Mouse (Mus musculus) retina, postnatal 1 day (tissue): ENCODE results near the gene Olfr1179.
"Not testable (repeated sequence)": the region's sequence is repeated elsewhere in the genome, so short reads cannot be mapped to it uniquely, and the experiment has no call there.

Experiments
- DNase-seq: peaks from one replicate; pipeline ENCODE4 v3.0.0-alpha.2; 2012

The Olfr1179 gene

DNA sequence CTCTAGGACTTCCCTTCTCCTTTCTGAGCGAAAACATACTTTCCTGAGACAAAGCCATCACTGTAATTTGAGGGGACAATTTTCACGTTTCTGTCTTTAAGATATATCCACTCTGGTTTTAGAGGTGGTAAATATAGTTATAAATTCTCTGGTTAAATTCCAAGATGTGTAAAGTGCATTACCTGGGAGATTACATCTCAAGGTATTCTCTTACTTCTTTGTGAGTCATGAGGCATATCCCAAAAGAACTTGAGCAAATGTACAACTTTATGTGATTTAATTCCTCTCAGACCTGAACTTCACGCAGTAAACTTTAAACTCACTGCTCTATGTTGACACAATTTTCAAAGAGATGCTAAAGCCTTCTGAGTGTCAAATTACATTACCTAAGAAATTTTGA, at the start of gene Olfr1179:
Gene Olfr1179 (minus strand): TSS at position 101 of the 400 bp plus-strand sequence.
- DNase-seq: no peak

DNA sequence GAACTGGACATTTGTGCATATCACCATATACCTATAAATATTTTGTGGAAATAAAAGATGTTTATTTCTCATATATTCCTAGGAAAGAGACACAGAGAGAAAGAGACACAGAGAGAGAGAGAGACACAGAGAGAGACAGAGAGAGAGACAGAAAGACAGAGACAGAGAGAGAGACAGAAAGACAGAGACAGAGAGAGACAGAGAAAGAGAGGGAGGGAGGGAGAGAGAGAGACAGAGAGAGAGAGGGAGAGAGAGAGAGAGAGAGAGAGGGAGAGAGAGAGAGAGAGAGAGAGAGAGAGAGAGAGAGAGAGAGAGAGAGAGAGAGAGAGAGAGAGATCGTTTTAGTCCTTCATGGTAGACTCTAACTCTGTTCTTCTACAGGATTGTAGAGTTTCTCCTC, 48.3 kb upstream of the Olfr1179 start, which contains the start of gene Olfr1183:
Gene Olfr1183 (plus strand): TSS at position 301 of the 400 bp plus-strand sequence.
- not testable (repeated sequence) for DNase-seq

DNA sequence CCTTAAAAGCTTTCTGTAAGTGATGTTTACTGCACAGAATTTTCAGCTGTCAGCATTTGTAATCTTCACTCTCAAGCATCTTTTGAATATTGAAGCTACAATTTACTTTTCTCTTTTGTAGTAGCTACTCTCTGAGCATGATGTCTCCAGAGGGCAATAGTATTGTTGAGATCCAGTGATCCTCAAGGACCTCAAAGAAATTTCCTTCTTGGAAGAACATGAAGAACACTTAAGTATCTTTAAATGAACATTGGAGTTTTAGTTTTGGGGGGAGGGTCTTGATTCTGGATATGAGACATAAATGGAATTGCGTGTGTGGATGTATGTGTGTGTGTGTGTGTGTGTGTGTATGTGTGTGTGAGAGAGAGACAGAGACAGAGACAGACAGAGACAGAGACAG, 42.8 kb upstream of the Olfr1179 start, which contains the start of gene Gm13757:
Gene Gm13757 (minus strand): TSS at position 101 of the 400 bp plus-strand sequence.
- DNase-seq: peak; percentile 33

- no peak for DNase-seq
Observed at GRCm38 (mm10) chr2:88426071-88426470, 19.8 kb upstream of the Olfr1179 start, which contains the start of gene Olfr1181. Gene Olfr1181 (minus strand): TSS chr2:88426171.

- no peak for DNase-seq
Observed at GRCm38 (mm10) chr2:88419051-88419450, 12.8 kb upstream of the Olfr1179 start, which contains the start of gene Olfr1180. Gene Olfr1180 (minus strand): TSS chr2:88419151.

DNA sequence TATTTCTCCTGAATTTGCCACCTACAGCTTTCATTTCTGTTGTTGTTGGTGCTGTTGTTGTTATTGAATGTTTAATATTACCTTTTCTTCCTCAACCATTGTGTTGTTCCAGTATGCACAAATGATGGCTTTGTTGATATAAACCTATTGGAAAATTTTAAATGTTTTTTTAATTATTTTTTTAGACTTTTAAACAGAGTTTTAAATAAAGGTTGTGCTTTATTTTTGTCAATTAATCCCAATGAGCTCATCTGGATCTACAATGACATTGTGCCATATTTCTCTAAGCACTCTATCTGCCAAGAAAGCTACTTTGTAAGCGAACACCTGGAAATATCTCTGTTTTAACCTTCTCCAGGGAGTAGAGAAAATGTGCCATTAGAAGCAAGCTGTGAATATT, 19.5 kb downstream of the Olfr1179 start, which contains the start of gene Olfr1178:
Gene Olfr1178 (plus strand): TSS at position 301 of the 400 bp plus-strand sequence.
- no peak for DNase-seq

DNA sequence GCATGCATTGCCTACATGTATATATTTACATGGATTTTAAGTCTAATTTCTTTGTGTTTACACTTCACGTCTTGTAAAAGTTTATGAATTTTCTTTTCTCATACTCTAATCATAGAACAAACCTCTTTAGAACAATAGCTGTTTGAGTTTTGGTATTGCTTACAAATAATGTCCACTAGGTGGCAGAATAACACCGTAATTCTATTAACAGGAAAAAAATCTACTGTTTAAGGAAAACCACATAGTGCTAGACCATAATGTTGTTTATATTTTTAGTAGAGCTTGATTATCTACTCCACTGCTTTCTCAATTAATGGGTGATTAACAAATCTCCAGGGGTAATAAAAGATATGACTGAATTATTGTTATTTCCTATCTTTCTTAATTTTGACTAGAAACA, 49.9 kb downstream of the Olfr1179 start:
- DNase-seq: peak; percentile 56
